Mouse (Mus musculus): Measurements from ENCODE around the gene Gm6401. TPM values are rescaled to one million over a fixed set of nuclear protein-coding genes. Genes with fewer than 3 reads are reported as not detected.
"Not testable (repeated sequence)": the region's sequence is repeated elsewhere in the genome, so short reads cannot be mapped to it uniquely, and the experiment has no call there.

The Gm6401 gene
- not detected in 2 replicates for polyA plus RNA-seq (2014; fragmentation: Nextera tagmentation; extraction: Ambion mirVana)

DNA sequence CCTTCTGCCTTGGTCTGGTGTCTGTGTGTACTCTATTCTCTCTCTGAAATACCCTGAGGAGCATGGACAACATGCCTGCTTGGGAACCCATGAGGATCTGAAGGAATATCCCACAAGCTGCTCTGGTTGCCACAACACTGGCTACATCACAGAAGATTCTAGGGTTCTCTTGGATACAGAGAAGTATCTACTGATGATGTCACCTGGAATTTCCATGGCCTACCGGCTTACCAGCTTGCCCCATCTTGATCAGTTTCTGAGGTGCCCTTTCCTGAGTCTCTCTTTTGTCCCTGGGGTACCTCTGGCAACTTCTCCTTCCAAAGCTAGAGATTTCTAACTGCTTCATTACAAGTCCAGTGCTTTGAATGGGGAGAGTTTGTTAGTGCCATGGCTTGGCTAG is at the start of gene Gm6401:
Gene Gm6401 (minus strand): TSS at position 101 of the 400 bp plus-strand sequence.
- not testable (repeated sequence) for H3K27ac ChIP-seq (replicated peaks in 1 of 2; ENCODE audit: control insufficient read depth in 1 of 2, insufficient read depth in 1 of 2, low read depth in 2 of 2, low read length in 2 of 2); H3K4me1 ChIP-seq (ENCODE audit: control insufficient read depth in 2 of 2, insufficient read depth in 2 of 2, low read length in 2 of 2); ATAC-seq (ENCODE audit: insufficient number of reproducible peaks, insufficient read depth, low FRiP score, low read depth)

DNA sequence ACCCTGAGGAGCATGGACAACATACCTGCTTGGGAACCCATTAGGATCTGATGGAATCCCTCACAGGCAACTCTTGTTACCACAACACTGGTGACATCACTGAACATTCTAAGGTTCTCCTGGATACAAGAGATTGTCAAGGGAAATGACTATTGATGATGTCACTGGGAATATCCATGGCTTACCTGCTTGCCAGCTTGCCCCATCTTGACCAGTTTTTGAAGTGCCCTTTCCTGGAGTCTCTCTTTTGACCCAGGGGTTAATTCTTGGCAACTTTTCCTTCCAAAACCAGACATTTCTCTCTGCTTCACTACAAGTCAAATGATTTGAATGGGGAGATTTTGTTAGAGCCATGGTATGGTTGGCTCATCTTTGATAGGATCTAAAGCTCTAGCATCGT is 15.5 kb upstream of the Gm6401 start, which contains the start of gene Gm3543:
Gene Gm3543 (minus strand): TSS at position 101 of the 400 bp plus-strand sequence.
- 67% methylated on average over 1 of the region's 1 CpGs for WGBS
- H3K27me3 ChIP-seq (ENCODE audit: control insufficient read depth, insufficient read depth, low read length); H3K27ac ChIP-seq (replicated peaks in 1 of 2; ENCODE audit: control insufficient read depth in 1 of 2, insufficient read depth in 1 of 2, low read depth in 2 of 2, low read length in 2 of 2); H3K9ac ChIP-seq (ENCODE audit: low read length); H3K4me3 ChIP-seq (ENCODE audit: control insufficient read depth in 1 of 2, insufficient read depth in 1 of 2, low read depth in 1 of 2, low read length in 2 of 2); H3K4me2 ChIP-seq (ENCODE audit: low read length); ATAC-seq (ENCODE audit: insufficient number of reproducible peaks, insufficient read depth, low FRiP score, low read depth); H3K36me3 ChIP-seq (ENCODE audit: control insufficient read depth, insufficient read depth, low read length); H3K9me3 ChIP-seq (ENCODE audit: control insufficient read depth, low read length); H3K4me1 ChIP-seq (ENCODE audit: control insufficient read depth in 2 of 2, insufficient read depth in 2 of 2, low read length in 2 of 2): not testable (repeated sequence)

More for the DNA sequence above, at the start of gene Gm6401:
- not testable (repeated sequence) for H3K9ac ChIP-seq (ENCODE audit: low read length); H3K36me3 ChIP-seq (ENCODE audit: control insufficient read depth, insufficient read depth, low read length); H3K4me2 ChIP-seq (ENCODE audit: low read length); H3K9me3 ChIP-seq (ENCODE audit: control insufficient read depth, low read length); H3K4me3 ChIP-seq (ENCODE audit: control insufficient read depth in 1 of 2, insufficient read depth in 1 of 2, low read depth in 1 of 2, low read length in 2 of 2); H3K27me3 ChIP-seq (ENCODE audit: control insufficient read depth, insufficient read depth, low read length)
- 65% methylated on average over 1 of the region's 1 CpGs for WGBS

DNA sequence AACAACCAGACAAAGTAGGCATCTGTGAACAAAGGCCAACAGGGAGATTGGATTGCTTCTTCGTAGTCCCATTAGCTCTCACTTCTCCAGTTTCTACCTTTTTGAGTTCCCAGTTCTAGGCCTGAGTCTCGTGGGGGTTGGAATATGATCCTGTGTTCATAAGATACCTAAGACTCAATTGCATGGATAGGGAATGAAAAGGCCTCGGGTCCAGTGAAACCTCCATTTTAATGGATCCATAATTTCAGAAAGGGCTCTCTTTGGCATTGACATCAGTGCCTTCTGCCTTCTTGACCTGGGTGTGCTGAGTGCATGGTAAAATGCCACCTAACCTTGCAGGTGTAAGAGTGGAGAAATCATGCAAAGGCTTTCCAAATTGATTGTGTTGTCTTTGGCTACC is 869 bp upstream of the Gm6401 start:
- not testable (repeated sequence) for H3K4me1 ChIP-seq (ENCODE audit: control insufficient read depth in 2 of 2, insufficient read depth in 2 of 2, low read length in 2 of 2); ATAC-seq (ENCODE audit: insufficient number of reproducible peaks, insufficient read depth, low FRiP score, low read depth); H3K27ac ChIP-seq (replicated peaks in 1 of 2; ENCODE audit: control insufficient read depth in 1 of 2, insufficient read depth in 1 of 2, low read depth in 2 of 2, low read length in 2 of 2); H3K9me3 ChIP-seq (ENCODE audit: control insufficient read depth, low read length); H3K9ac ChIP-seq (ENCODE audit: low read length); H3K4me2 ChIP-seq (ENCODE audit: low read length); H3K4me3 ChIP-seq (ENCODE audit: control insufficient read depth in 1 of 2, insufficient read depth in 1 of 2, low read depth in 1 of 2, low read length in 2 of 2); H3K27me3 ChIP-seq (ENCODE audit: control insufficient read depth, insufficient read depth, low read length); H3K36me3 ChIP-seq (ENCODE audit: control insufficient read depth, insufficient read depth, low read length)
- 47% methylated on average over 3 of the region's 3 CpGs for WGBS

DNA sequence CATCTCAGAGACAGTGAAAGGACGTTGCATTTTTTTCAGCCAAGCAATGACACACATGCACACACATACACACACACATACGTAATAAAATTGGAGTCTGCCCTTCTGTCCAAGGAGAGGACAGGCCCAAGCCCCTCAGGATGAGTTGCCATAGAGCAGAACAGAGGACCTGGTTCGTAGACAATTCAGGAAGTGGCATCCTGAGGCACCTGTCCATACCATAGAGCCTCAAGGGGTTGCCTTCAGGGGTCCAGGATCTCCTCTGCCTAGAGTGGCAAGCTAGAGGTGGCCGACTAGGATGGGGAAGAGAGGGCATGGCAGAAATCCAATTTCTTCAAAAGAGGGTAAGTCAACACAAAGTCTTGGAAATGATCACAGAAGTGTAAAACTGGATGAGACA is 3.6 kb downstream of the Gm6401 start:
- H3K27me3 ChIP-seq (ENCODE audit: control insufficient read depth, insufficient read depth, low read length); H3K9me3 ChIP-seq (ENCODE audit: control insufficient read depth, low read length); H3K9ac ChIP-seq (ENCODE audit: low read length); H3K27ac ChIP-seq (replicated peaks in 1 of 2; ENCODE audit: control insufficient read depth in 1 of 2, insufficient read depth in 1 of 2, low read depth in 2 of 2, low read length in 2 of 2); ATAC-seq (ENCODE audit: insufficient number of reproducible peaks, insufficient read depth, low FRiP score, low read depth); H3K36me3 ChIP-seq (ENCODE audit: control insufficient read depth, insufficient read depth, low read length); H3K4me2 ChIP-seq (ENCODE audit: low read length); H3K4me1 ChIP-seq (ENCODE audit: control insufficient read depth in 2 of 2, insufficient read depth in 2 of 2, low read length in 2 of 2); H3K4me3 ChIP-seq (ENCODE audit: control insufficient read depth in 1 of 2, insufficient read depth in 1 of 2, low read depth in 1 of 2, low read length in 2 of 2): not testable (repeated sequence)
- 44% methylated on average over 4 of the region's 4 CpGs for WGBS

DNA sequence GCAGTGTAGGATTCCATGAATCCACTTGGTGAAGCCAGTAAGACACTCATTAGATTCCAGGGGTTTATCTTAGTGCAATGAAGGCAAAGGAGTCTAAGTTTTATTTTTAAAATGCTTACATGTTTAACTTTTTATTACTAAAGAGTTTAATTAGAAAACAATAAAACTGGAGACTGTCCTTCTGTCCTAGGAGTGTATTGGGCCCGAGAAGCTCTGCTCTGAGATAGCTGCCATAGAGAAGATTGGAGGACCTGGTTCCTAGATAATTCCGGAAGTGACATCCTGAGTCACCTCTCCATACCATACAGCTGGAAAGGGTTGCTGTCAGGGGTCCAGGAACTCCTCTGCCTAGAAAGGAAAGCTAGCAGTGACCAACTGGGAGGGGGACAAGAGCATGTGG is 24.0 kb downstream of the Gm6401 start, which contains the start of gene 1700024B05Rik:
Gene 1700024B05Rik (plus strand): TSS at position 301 of the 400 bp plus-strand sequence.
- H3K27me3 ChIP-seq (ENCODE audit: control insufficient read depth, insufficient read depth, low read length); H3K9me3 ChIP-seq (ENCODE audit: control insufficient read depth, low read length); H3K4me3 ChIP-seq (ENCODE audit: control insufficient read depth in 1 of 2, insufficient read depth in 1 of 2, low read depth in 1 of 2, low read length in 2 of 2); H3K9ac ChIP-seq (ENCODE audit: low read length); ATAC-seq (ENCODE audit: insufficient number of reproducible peaks, insufficient read depth, low FRiP score, low read depth); H3K36me3 ChIP-seq (ENCODE audit: control insufficient read depth, insufficient read depth, low read length); H3K4me1 ChIP-seq (ENCODE audit: control insufficient read depth in 2 of 2, insufficient read depth in 2 of 2, low read length in 2 of 2); H3K4me2 ChIP-seq (ENCODE audit: low read length); H3K27ac ChIP-seq (replicated peaks in 1 of 2; ENCODE audit: control insufficient read depth in 1 of 2, insufficient read depth in 1 of 2, low read depth in 2 of 2, low read length in 2 of 2): not testable (repeated sequence)
- WGBS: 80% methylated on average over 1 of the region's 2 CpGs

DNA sequence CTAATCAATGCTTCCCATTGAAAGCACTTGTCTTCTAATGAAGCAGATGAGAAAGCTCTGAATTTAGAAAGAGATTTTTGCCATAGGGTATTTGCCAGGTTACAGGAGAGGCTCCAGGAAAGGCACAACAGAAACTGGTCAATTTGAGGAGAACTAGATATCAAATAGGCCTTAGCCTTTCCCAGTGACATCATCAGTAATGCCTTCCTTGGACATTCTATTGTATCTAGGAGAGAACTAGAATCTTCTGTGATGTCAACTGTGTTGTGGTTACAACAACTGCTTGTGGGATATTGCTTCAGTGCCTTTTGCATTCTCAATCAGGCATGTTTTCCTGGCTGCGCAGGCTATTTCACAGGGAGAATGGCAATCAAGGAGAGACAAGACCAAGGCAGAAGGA is 43.1 kb downstream of the Gm6401 start, which contains the start of gene 1700049E17Rik1:
Gene 1700049E17Rik1 (plus strand): TSS at position 301 of the 400 bp plus-strand sequence.
- H3K36me3 ChIP-seq (ENCODE audit: control insufficient read depth, insufficient read depth, low read length); H3K4me1 ChIP-seq (ENCODE audit: control insufficient read depth in 2 of 2, insufficient read depth in 2 of 2, low read length in 2 of 2); H3K4me3 ChIP-seq (ENCODE audit: control insufficient read depth in 1 of 2, insufficient read depth in 1 of 2, low read depth in 1 of 2, low read length in 2 of 2); H3K27me3 ChIP-seq (ENCODE audit: control insufficient read depth, insufficient read depth, low read length); H3K9ac ChIP-seq (ENCODE audit: low read length); H3K4me2 ChIP-seq (ENCODE audit: low read length); ATAC-seq (ENCODE audit: insufficient number of reproducible peaks, insufficient read depth, low FRiP score, low read depth); H3K27ac ChIP-seq (replicated peaks in 1 of 2; ENCODE audit: control insufficient read depth in 1 of 2, insufficient read depth in 1 of 2, low read depth in 2 of 2, low read length in 2 of 2); H3K9me3 ChIP-seq (ENCODE audit: control insufficient read depth, low read length): not testable (repeated sequence)
- WGBS: no CpG with 5 or more reads among the region's 1 CpGs

Other genes with a start within 250 kb of the Gm6401 start
- gene Gm7929, start 217.3 kb downstream of the Gm6401 start, polyA plus RNA-seq (2014; fragmentation: Nextera tagmentation; extraction: Ambion mirVana): not detected in 2 replicates
- not detected in 2 replicates for gene Gm47189, start 195.5 kb downstream of the Gm6401 start, polyA plus RNA-seq (2014; fragmentation: Nextera tagmentation; extraction: Ambion mirVana)
- gene Gm7980, start 60.6 kb downstream of the Gm6401 start, polyA plus RNA-seq (2014; fragmentation: Nextera tagmentation; extraction: Ambion mirVana): not detected in 2 replicates
- gene 1700049E17Rik1, start 43.0 kb downstream of the Gm6401 start, polyA plus RNA-seq (2014; fragmentation: Nextera tagmentation; extraction: Ambion mirVana): not detected in 2 replicates
- not detected in 2 replicates for gene 1700024B05Rik, start 23.9 kb downstream of the Gm6401 start, polyA plus RNA-seq (2014; fragmentation: Nextera tagmentation; extraction: Ambion mirVana)
- not detected in 2 replicates for gene Gm3543, start 15.4 kb upstream of the Gm6401 start, polyA plus RNA-seq (2014; fragmentation: Nextera tagmentation; extraction: Ambion mirVana)
- gene Gm7951, start 149.4 kb upstream of the Gm6401 start, polyA plus RNA-seq (2014; fragmentation: Nextera tagmentation; extraction: Ambion mirVana): not detected in 2 replicates
- not detected in 2 replicates for gene Gm17027, start 194.7 kb upstream of the Gm6401 start, polyA plus RNA-seq (2014; fragmentation: Nextera tagmentation; extraction: Ambion mirVana)
- gene Gm3573, start 222.9 kb upstream of the Gm6401 start, polyA plus RNA-seq (2014; fragmentation: Nextera tagmentation; extraction: Ambion mirVana): not detected in 2 replicates